Mouse (Mus musculus) layer of hippocampus, adult 11-12 months (tissue): ENCODE data around the gene Crebrf.

Source experiments
- DNase-seq: peaks from one replicate; pipeline ENCODE4 v3.0.0; 2022; ENCODE audit warnings: low spot score

Crebrf gene

GRCm38 (mm10) chr17:26778430-26779100 is 63.1 kb downstream of the Crebrf start:
- DNase-seq: no peak

DNA sequence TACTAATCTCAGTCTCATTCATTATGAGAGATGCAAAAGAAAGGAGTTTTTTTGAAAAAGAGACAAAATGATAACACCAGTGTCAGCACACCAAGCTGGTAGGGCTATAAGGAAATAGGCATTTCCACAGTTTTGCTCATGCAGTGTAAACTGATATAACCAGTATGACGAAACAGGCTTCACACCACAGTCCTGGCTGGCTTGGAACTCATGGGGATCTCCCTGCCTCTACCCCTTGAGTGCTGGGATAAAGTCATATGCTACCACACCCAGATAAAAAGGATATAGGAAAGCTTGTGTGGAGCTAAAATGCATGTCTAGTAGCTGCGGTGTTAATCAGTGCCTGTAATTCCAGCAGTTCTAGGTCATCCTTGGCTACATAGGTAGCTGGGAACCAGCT is 64.0 kb downstream of the Crebrf start:
- DNase-seq: no peak

- peak; percentile 76 for DNase-seq
Measured at GRCm38 (mm10) chr17:26780750-26781571, 65.5 kb downstream of the Crebrf start, which contains the start of gene Bnip1. Gene Bnip1 (plus strand): TSS chr17:26781066.

- DNase-seq: no peak
Measured at GRCm38 (mm10) chr17:26781610-26782043, 66.2 kb downstream of the Crebrf start.

- DNase-seq: no peak
Measured at GRCm38 (mm10) chr17:26784525-26784924, 69.1 kb downstream of the Crebrf start.

DNA sequence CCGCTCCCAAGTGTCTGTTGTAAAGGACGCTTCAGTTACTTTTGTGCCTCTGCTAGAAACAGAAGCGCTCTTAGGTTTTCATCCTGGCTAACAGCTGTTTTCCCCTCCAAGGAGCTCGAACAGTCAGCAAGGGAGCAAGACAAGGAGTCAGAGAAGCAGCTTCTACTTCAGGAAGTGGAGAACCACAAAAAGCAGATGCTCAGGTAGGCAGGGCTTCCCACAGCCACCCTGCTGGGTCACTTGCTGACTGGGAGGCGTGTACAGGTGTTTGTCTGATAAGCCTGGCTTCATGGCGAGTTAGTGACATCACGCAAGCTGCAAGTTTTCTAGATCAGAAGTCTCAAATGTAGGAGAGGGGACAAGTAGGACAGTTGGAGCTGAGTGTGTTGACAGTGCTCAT is 71.1 kb downstream of the Crebrf start:
- no peak for DNase-seq

- DNase-seq: no peak
Measured at GRCm38 (mm10) chr17:26788986-26789385, 73.5 kb downstream of the Crebrf start.

DNA sequence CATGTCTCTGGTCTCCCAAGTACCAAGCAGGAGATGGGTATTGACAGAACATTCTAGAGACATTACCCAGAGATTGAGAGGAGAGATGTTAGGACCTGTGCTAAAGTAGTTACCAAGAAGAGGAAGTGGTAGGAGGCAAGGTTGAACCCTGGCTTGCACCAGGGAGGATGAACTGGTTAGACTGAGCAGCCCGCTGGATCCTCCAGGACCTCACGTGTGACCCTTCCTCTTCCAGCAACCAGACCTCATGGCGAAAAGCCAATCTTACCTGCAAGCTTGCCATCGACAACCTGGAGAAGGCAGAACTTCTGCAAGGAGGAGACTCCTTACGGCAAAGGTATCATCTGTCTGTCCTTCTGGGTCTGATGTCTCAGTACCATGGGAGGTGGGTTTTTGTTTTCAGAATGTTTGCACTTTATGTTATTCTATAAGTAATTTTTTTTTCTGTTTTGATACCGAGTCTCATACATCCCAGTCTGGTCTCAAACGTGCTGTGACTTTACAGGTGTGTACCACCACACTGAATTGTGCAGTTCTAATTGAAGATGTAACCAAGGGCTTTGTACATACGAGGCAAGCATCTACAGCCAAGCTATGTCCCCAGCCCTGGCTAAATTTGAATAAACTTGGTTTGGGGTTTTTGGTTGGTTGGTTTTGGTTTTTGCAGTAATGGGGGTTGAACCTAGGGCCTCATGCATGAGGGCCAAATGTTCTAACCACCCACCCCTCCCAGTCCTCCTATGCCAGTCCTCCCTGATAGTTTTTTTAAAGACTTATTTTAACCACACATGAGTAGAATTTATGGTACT is 74.2 kb downstream of the Crebrf start:
- no peak for DNase-seq

GRCm38 (mm10) chr17:26790269-26791214 is 75.1 kb downstream of the Crebrf start:
- no peak for DNase-seq

GRCm38 (mm10) chr17:26791580-26791979 is 76.1 kb downstream of the Crebrf start:
- peak; percentile 35 for DNase-seq

GRCm38 (mm10) chr17:26792096-26792495 is 76.6 kb downstream of the Crebrf start:
- DNase-seq: no peak

DNA sequence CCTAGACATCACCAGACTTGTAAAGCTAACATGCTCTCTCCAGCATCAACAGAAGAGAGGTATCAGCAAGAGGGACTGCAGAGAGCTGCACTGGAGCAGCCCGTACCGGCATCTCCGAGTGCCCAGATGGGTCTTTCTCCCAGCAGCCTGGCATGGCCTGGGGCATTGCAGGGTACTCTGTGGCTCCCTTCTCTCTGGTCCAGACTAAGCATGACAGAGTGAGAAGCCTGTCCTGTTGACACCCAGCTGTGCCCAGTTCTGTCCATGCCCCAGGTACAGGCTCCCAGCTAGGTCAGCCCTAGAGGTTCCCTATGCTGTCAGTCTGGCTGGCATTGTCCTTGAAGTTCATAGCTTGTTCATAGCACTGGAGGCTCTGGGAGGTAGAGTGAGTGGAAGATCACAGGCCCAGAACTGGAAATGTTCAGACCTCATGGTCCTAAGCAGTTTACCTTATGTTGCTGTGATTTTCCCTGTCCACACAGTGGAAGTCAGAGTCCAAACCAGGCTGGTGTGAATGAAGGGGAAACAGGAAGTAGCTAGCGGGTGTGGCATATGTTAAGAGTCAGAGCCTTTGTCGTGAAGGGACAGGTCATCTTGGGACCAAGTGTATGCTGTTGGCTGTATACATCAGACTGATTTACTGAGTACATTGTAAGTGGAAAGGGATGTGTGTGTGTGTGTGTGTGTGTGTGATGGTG is 77.8 kb downstream of the Crebrf start:
- no peak for DNase-seq

GRCm38 (mm10) chr17:26794744-26795143 is 79.3 kb downstream of the Crebrf start:
- DNase-seq: peak; percentile 55

DNA sequence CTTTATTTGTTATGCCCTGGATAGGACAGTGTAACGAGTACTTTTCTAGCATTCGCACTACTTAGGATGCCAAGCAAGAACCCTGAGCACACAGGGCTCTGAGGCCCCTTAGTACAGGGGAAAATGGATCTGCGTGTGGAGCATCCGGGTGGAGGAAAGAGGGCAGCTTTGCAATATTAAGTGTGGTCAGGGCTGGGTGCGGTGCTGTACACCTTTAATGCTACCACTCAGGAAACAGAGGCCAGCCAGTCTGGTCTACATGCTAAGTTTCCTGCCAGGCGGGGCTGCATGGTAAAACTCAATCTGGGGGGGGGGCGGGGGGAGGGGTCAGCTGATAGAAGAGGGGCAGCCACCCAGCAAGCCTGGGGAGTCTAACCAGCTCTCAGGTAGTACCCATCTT is 79.9 kb downstream of the Crebrf start:
- no peak for DNase-seq

DNA sequence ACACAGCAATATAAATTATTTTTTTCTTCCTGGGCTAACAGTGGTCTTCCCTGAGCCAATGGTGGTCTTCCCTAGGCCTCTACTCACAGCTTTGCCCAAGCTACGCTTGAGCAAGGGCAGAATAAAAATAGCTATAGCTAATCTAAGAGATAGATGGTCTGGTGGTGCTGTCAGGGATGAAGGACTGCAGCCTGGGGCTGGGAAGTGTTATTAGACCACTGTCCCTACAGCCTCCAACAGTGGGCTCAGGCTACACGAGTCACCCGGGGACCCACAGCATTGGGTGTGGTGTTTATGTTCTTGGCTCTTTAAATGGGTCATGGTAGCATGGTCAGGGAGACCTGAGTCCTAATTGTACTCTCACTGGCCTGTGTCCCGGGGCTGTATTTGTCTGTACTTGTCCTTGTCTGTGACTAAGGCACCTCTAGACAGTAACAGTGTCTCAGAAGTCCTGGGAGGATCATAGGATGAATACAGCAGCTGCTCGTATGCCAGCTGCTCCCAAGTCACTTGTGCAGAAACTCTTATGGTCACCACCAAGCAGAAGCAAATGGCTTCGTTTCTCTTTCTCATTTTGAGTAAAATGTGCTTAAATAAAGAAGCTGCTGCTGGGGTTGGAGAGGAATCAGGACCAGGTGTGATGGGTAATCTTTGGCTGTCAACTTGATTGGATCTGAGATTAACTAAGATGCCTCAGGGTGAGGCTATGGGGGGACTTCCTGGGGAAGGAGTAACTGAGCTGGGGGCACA is 82.1 kb downstream of the Crebrf start:
- DNase-seq: no peak

- DNase-seq: no peak
Measured at GRCm38 (mm10) chr17:26802886-26803285, 87.4 kb downstream of the Crebrf start.

- no peak for DNase-seq
Measured at GRCm38 (mm10) chr17:26812607-26813006, 97.2 kb downstream of the Crebrf start.

GRCm38 (mm10) chr17:26813497-26813896 is 98.0 kb downstream of the Crebrf start:
- no peak for DNase-seq

DNA sequence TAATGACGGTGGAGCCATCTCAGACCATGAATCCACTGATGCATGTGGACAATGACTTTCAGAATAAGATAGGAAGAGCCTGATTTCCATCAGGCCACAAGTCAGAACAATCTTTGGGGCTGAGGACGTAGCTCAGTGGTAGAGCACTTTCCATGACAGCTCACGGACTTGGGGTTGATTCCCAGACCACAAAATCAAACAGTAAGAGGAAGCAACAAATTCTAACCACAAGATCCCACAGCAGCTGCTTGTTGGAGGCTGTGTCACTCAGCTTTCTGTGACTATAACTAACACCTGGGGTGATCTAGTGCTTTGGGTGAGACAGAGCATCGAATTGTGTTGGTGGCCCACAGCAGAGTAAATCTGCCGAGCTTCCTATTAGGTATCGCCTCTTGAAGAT is 101.4 kb downstream of the Crebrf start:
- DNase-seq: no peak

DNA sequence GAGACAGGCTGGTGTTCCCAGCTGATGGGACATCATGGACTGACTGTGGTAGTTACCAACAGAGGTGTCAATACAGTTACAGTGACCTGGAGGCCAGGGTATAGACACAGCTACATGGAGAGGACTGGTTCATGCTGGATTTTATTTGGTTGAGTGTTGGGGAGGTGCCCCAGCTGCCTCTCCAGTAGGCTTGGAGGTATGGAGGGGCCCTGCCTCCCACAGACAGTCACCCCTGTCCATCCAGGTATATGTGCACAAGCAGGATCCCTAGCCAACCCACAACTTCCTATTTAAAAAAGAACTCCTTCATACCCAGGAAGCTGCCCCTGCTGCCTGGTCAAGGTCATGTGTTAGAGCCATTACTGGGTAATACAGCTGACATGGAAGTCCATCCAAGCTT is 102.3 kb downstream of the Crebrf start:
- no peak for DNase-seq
